Mouse (Mus musculus) thymus, postnatal 0 days (tissue): ENCODE measurements around the gene Jph2. TPM values are rescaled to one million over a fixed set of nuclear protein-coding genes. Genes with fewer than 3 reads are reported as not detected.

Experiments
- DNase-seq: peaks from one replicate; pipeline ENCODE4 v3.0.0-alpha.2; 2015; ENCODE audit warnings: low spot score
- polyA plus RNA-seq: library from polyadenylated mRNA; unstranded; fragments of >200 nt; fragmentation: Nextera tagmentation; extraction: Ambion mirVana; gene quantifications from 2 replicates; pipeline ENCODE4 v1.2.1, GENCODE M21; 2015

Gene Jph2
- polyA plus RNA-seq, 1 experiment from 2014 or later, result 0.22 TPM

- DNase-seq, result no peak
Observed at GRCm38 (mm10) chr2:163317281-163317680, 80.5 kb downstream of the Jph2 start.

- DNase-seq, result peak; percentile 49
Observed at GRCm38 (mm10) chr2:163310163-163310688, 87.6 kb downstream of the Jph2 start.

GRCm38 (mm10) chr2:163309376-163309775 lies 88.4 kb downstream of the Jph2 start:
- DNase-seq, result no peak

- DNase-seq, result no peak
Observed at GRCm38 (mm10) chr2:163303037-163303436, 94.8 kb downstream of the Jph2 start.

- DNase-seq, result no peak
Observed at GRCm38 (mm10) chr2:163301641-163302040, 96.2 kb downstream of the Jph2 start.

GRCm38 (mm10) chr2:163300069-163301060 lies 97.4 kb downstream of the Jph2 start:
- DNase-seq, result no peak

GRCm38 (mm10) chr2:163296999-163297630 lies 100.7 kb downstream of the Jph2 start:
- DNase-seq, result no peak

GRCm38 (mm10) chr2:163288881-163289379 lies 108.9 kb downstream of the Jph2 start:
- no peak for DNase-seq

Other genes with a start within 250 kb of the Jph2 start
- gene Tox2, start 194.9 kb downstream of the Jph2 start, polyA plus RNA-seq, result 2.7 and 3.5 TPM in 2 replicates
- 86.6 and 89.2 TPM in 2 replicates for gene Oser1, start 26.7 kb upstream of the Jph2 start, polyA plus RNA-seq
- gene Gdap1l1, start 40.5 kb upstream of the Jph2 start, polyA plus RNA-seq, result 0.41 and 0.44 TPM in 2 replicates
- gene Fitm2, start 74.6 kb upstream of the Jph2 start, polyA plus RNA-seq, result 5.5 and 5.7 TPM in 2 replicates
- 0.19 and 0.21 TPM in 2 replicates for gene R3hdml, start 94.3 kb upstream of the Jph2 start, polyA plus RNA-seq
- gene Hnf4a, start 108.8 kb upstream of the Jph2 start, polyA plus RNA-seq, result 1.2 and 1.3 TPM in 2 replicates
- 33.0 and 34.4 TPM in 2 replicates for gene Ttpal, start 204.3 kb upstream of the Jph2 start, polyA plus RNA-seq
- 74.1 and 74.4 TPM in 2 replicates for gene Serinc3, start 247.1 kb upstream of the Jph2 start, polyA plus RNA-seq